Mouse (Mus musculus) layer of hippocampus, postnatal 25 days (tissue): ENCODE measurements around the gene Sash3. TPM values are rescaled to one million over a fixed set of nuclear protein-coding genes. Genes with fewer than 3 reads are reported as not detected.
A peak's percentile ranks its signal among the peaks of the same experiment; 100 is the strongest.

Experiments
- DNase-seq, 2 experiments: peaks; one replicate each; pipeline ENCODE4 v3.0.0; 2022; ENCODE audit warnings: mixed read lengths in 2 of 2, low spot score in 1 of 2; ENCODE audit errors: extremely low spot score in 1 of 2
- total RNA-seq, 2 experiments: library from RNA; stranded (reverse); gene quantifications; 2 replicates each; pipeline ENCODE4 v1.2.3; 2021

The Sash3 gene
- 1 to 10 TPM; 1.4 to 1.7 TPM for total RNA-seq

DNA sequence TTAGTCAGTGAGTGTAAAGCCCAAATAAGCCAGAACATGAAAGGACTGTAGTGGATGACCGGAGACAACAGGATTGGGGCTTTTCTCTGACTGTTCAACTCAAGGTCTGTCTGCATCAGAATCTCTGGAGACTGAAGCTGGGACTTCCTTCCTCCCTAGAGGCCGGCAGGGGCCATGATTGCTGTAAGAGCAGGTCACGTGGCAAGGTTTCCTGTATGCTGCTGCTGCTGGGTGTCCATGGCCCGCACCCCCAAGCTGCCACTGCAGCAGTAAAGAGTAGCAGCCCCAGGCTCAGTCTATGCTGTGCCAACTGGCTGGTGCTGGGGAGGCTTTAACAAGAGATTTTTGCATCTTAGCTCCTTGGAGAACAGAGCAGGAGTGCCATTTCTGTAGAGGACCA is at the start of gene Sash3:
Gene Sash3 (plus strand): TSS at position 175 of the 400 bp plus-strand sequence.
- DNase-seq: no peak

DNA sequence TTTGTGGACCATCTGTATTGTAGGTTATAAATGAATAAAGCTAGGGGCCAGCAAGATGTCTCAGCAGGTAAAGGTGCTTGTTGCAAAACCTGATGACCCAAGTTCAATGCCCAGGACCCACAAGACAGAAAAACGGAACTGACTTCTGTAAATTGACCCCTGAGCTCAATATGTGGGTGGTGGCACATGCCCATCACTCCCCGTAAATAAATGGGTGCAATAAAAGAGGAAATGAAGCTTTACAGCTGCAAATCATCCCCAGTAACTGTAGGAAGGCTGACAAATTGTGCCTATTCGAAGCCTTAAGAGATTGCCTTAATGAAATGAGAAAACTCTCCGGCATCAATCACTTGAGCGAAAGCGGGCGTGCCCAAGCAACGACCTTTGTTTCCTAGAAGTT is 49.7 kb upstream of the Sash3 start:
- DNase-seq: no peak

DNA sequence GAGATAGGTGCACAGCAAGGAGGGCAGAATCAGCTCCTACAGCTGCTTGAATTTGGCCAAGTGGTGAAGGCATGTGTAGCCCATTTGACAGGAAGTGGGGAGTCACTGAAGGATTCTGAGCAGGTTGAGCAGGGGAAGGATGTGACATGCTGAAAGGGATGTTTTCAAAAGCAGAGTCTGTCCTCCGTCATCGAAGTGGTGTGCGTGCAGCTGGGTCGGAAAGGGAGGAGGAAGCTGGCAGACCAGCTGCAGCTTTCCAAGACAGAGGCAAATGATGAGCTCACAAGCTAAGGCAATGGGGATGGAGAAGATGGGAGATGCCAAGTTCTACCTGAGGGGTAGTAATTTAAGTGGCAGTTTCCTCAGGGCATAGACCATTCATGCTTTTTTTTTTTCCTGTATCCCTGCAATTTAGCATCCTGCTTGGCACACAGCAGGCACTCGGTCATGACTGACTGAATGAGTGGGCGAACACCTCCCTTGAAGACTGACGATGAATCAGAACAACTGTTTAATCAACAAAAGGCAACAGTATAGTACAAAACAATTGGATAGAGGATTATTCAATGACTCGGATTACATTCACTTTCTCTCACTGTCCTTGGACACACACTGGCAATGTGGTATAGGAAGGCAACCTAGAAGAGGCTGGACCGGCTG is 47.6 kb upstream of the Sash3 start:
- DNase-seq: no peak

DNA sequence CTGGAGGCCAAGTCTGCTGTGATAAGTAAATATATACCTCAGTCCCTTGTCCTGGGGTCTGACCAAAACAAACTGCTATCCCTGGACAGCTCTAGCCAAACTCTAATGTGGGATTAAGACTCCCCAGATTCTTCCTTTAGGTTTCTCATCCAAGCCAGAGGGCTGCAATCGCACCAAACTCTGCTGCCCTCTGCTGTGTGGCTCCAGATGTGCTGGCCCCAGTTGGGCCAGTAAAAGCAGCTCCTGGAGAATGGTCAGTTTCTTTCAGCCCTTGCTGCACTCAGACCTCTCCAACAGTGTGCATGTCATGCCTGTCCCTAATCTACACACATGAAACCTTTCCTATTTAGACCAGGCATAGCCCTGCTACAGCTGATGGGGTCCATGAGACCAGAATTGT is 46.4 kb upstream of the Sash3 start:
- peak in 1 of 2 experiments; percentile 16 for DNase-seq

DNA sequence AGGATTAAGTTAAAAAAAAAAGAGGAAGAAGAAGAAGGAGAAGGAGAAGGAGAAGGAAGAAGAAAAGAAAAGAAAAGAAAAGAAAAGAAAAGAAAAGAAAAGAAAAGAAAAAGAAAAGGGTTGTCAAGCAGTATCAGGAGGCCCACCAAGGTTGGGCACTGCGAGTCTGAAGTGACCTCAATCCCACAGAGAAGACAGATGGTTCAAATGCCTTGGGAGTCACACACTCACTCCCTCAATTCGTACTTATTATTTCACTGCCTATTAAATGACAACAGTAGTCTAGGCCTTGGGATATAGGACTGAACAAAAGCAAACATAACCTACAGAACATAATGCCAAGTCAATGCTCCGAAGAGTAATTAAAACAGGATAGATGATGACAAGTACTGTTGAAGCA is 43.0 kb upstream of the Sash3 start:
- DNase-seq: no peak

DNA sequence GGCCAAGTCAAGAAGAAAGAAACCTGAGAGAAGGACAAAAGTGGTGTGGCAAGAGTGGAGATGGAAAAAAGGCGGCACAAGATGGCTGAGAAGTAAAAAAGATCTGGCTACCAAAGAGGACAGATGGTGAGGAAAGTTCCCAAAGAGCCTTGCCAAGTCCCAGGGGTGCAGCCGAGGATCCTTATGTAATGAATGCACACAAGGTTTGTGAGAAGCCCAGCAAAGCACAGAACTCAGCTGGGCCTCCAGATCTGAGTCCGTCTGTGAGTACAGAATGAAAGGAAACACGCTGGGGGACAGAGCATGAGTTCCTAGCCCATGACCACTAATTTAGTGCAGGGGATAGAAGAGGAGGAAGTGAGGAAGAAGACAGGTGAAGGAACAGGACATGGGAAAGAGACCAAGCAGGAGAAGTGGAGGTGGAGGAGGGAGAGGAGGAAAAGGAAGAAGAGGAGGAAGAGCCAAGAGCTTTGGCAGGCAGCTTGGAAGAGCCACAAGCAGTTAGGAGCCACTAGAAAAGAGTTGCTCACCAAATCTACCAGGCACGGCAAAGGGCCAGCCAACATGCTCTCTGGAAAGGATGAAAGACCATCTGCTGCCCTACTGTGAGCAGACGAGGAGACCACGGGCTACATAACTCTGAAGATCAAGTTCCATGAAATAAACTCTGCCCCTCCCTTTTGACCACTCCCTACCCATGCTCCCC is 41.3 kb upstream of the Sash3 start:
- DNase-seq: no peak

DNA sequence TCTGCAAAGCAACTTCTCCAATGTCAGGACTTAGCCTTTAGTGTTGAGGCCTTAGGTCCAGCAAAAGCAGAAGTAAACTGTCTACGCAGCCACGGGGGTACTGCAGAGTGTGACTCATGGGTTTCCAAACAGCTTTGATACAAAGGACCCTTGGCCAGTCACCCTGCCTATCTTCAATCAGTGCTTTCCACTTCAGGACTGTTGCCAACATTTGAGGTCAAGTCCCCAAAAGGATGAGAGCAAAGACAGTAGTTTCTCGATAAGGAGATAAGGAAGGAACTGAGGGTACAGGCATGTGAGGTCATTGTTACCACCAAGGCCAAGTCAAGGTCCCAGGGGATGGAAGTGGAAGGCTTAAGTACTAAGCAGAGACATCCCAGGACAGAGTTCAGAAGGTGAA is 40.0 kb upstream of the Sash3 start:
- DNase-seq: no peak

DNA sequence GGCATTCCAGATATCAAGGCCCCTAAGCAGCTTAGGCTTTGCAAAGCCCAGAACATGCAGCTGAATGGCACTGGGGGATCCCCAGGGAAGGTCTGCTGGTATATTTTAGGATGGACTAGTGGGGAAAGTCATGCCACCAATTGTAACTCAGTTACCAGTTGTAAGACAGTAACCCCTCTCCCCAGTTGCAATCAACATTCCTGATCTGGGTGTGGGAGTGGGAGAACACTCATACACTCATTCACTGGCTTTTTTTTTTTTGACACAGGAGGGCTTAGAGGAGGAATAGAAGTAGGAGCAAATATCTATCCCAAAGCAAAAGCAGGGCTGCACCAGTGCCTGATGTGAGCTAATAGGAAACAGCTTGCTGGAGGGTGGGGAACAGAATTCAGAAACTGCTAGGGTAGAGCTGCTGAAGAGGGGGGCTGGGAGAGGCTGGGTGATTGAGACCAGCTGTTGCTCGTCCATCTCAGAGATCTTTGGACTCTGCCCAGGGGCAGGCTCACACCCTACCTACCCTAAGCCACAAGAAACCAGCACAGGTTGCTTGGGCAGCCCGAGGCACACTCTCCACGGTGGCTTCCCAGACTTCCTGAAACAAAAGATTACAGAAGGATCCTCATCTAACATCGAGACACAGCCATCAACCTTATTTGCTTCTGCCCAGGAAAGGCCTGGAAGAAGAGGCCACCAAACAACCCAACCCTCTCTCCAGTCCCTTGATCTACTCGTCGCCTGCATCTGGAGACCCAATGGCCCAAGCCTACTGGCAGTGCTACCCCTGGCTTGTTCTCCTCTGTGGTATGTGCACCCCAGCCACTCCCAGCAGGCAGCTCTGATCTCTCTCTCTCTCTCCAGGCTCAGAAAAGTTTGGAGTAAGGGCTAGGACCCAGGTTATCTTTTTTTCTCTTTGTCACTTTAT is 37.6 kb upstream of the Sash3 start, which contains the start of gene Xpnpep2:
Gene Xpnpep2 (plus strand): TSS at position 332 of the 922 bp plus-strand sequence.
- no peak for DNase-seq

DNA sequence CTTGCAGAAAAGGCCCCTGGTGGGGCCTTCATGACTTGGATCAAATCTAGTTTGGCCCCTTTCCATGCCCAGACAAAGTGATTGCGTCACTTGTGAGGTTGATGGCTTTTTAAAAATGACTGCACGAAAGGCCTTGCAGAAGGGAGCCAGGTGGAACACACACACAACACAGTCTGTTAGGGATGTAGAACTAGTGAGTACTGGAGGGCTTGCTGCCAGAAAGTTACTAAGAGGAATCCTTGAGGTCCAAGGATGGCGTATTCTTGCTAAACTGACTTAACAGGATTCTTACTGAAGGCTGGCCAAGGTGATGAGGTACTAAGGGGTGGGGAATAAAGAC is 37.0 kb upstream of the Sash3 start:
- DNase-seq: no peak

DNA sequence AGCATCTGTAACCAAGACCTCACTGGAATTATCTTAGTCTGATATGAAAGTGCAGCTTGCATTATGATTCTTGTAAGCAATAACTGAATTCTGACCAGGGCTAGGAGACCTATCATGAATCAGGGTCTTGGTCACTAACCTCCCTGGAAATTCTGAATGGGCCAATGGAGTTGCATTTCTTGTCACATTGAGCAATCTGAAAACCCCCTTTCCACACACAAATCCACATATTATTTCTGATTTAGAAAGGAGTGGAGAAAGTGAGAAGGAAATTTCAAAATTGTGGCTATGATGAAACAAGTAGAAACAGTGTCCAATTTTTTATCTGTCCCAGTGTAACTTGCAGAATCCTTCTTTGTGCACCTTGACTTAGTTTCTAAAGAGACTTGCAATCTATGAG is 26.9 kb upstream of the Sash3 start:
- DNase-seq: no peak

DNA sequence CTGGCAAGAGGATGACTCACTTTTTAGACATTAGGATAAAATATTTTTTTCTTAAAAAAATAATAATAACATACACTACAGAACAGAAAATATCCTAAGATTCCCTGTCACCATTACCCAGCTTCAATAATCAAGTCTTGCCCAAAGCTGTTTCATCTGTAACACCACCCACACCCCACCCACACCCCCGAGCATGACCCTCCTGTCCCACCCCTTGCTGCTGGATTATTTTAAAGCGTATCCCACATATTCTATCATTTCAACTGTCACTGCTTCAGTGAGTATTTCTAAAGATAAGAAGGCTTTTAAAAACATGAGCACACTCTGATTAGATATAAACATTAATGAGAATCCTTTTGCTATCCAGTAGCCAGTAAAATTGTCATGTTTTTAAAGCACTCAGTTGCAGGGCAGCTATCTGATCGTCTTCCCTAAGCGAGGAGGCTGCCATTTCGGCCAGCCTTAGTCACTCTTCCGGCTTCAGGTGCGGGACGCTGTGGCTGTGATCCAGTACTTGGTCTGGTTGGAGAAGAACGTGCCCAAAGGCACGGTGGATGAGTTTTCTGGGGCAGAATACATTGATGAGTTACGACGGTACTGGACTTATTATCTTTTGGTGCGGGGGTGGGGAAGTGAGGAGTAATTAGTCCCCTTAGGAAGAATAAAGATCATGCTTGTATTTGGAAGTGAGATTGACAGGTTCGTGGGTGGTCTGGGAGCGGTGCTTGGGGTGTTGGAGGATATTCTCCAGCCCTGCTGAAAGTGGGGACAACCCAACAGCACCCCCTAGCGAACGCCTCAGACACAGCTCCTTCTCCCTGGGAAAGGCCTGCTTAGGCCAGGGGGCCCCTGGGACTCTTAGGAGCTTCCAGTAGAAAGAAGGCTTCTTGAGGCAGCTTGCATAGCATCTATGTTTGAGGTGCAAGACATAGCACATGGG is 21.8 kb upstream of the Sash3 start:
- peak; percentile 42 to 71 for DNase-seq

DNA sequence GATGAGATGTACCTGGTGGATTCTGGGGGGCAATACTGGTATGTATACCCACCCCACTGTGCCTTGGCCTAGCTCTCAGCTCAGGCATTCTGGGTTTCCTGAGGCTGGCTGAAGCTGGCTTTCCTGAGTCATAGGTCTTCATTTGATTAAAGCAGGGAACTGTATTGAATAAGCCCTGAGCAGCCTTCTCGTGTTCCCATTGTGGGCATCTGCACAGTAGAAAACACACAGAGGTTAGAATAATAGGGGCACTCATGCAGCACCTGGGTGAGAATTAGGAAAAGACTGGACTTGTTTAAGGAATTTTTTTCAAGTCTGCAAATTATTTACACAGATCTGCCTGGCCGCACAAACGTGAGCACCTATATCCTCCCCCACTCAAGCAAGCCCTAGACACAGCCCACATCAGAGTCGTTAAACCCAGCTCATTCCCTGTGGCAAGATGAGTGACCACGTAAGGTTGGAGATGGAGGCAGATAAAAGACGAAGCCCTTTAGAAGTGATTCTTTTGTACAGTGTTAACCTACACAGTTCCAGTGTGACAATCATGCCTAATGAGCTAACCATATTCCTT is 19.2 kb upstream of the Sash3 start:
- no peak for DNase-seq

DNA sequence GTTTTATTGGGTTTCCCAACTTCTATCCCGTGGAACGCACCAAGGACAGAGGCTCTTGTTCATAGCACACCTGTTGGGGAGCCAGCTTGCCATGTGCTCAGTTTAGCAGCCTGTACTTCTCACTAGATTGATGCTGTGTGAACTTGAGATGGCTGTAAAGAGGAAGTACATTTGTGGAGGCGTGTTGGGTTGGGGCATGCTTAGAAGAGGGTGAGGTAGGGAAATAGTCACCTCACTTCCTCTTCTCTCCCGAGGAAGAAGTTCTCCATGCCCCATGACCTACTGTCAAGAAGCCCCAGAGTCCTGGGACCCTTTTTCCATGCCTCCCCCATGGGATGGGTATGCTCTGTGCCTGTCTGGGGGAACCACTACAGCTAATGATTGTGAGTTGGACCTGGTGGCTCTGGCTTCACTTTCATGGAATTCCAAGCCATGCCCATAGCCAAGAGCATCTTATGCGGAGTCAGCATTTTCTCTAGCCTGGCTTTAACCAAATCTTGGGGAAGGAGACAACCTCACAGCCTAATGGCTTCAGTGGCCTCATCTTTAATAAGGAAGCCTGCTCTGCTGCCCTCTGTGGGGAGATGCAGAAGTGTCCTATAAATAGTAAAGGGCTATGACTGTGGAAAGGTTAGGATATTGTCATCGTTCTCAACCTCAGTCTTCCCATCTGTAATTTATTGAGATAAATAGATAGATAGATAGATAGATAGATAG is 18.6 kb upstream of the Sash3 start:
- DNase-seq: no peak

DNA sequence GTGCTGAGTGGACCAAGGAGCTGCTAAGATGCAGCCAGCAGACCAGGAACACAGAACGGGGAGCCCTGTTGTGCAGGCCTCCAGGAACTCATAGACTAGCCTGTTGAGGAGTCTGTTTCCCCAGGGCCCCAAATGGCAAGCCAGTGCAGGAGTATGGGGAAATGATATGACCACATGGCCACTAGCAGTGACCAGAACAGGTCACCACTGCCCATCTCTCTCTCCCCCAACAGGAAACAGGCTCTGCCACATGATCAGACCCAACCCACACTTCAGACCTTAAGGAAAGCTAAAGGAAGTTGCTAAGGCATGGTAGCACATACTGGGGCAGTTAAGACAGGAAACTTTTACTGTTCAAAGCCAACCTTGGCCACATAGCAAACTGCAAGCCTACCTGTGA is 17.1 kb upstream of the Sash3 start:
- no peak for DNase-seq

DNA sequence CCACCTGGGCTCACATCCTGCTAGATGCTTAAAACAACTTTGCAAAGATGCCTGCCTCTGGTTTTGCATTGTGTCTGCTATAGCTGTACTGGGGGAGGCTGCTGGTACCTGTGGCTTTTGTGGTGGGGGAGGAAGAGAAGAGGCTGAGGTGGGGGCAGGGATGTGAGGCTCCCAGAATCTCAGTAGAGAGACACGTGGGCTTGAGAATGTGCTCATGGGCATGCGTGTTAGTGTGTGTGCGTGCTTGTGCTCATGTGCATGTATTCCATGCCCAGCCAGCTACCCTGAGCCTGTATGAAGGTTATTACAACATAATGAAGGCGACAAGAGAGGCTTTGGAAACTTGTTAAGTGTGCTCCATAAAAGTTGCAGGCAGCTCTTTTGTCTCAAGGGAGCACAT is 9.3 kb upstream of the Sash3 start:
- DNase-seq: no peak

DNA sequence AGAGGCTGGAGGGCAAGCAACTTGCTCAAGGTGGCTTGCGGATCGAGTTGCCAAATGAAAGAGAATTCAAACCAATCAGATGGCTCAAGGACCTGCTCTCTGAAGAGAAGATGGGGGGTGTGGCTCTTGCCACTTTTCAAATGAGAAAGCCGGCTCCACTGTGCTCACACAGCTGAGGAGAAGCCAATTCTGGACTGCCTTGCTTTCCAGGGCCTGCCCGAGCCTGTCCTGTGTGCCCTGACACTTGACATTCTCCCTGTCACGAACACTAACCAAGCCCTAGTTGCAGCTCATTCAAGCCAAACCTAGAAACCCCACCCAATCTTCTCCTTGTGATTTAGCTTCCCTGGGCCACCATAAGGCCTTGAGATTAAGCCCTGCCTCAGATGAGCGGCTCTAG is 8.2 kb upstream of the Sash3 start:
- no peak for DNase-seq

DNA sequence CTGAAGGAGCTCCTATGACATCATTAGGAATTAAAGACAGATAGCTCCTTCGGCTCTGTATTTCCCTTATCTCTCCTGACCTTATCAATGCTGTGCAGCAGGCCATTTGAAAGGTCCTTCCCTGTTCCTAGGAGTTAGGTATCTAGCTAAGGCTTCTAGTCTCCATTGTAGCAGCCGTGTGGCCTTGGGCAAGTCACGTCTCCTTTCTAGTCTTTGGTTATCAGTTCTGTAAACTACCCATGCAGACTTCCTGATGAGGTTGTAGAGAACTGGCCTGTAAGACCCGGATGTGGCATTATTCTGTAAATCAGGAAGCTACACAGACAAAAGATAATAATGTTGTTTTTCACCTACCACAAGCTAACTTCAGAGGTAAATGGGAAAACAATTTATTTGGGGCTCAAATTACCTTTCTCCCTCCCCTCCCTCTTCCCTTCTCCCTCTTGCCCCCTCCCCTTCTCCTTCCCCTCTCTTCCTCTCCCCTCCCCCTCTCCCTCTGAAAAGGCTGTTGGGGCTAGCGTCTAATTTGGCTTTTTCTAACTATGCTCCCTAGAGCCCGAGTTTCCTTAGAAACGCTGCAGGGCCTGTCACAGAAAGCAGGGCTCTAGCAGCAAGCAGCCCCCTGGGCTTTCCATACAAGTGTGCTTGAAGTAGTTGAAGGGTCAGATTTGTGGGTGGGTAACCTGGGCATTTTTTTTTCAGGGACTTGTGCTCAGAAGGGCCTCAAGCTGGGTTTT is 7.5 kb upstream of the Sash3 start:
- no peak for DNase-seq
